Mouse (Mus musculus): ENCODE results near the gene Aire.
A peak's percentile ranks its signal among the peaks of the same experiment; 100 is the strongest.

Aire gene

DNA sequence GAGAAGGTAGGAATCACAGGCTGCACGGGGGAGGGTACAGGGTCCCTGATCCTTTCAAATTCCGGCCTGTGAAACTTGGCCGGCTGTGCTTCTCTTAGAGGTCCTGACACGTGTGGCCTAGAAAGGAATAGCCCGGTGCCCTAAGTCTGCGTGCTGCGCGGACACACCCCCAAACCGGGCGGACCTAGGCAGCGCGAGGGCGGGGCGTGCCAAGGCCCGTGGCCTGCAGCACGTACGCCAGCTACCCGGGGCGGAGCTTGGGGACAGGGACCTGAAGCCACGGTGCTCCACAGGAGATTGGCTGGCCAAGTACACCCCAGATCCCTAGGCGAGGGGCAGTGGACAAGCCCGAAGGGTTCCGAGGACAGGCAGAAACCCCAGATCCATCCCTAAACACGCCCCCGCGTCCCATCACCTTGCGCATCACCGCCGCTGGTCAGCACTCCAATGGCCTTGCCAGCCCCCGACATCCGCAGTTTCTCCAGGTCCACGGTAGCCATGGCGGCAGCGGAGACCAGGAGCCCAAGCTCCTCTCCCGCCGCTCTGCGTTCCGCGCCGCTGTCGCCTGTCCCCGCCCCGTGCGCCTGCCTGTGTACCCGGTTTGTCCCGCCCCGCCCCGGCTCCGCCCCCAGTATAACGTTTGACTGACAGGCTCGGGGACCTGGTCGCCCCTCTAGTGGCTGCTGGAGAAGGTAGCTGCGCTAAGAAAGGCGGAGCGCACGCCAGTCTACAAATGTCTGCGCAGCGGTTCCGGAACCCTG, 34.0 kb downstream of the Aire start:
- DNase-seq (ENCODE audit: low read depth, low spot score), result peak; percentile 84

- no peak for DNase-seq (ENCODE audit: low read depth, low spot score)
Observed at GRCm38 (mm10) chr10:78008169-78008568, 35.2 kb downstream of the Aire start.

DNA sequence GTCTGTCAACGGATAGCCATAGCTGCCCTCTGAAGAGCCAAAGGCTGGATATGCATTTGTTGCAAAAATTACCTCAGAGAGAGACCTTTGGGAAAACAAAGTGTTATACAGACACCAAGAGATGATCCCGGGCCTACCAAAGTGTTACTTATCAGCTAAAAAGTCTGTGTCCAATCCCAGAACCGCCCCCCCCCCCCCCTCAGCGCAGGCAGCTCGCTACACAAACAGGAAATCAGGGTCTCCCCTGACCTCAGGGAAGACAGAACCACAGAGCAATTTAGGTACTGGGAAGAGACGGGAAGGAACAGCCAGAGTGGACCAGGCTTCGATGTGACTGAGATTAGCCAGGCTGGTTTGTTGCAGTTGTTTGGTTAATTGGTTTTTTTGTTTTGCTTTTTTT, 36.2 kb downstream of the Aire start:
- no peak for DNase-seq (ENCODE audit: low read depth, low spot score)

DNA sequence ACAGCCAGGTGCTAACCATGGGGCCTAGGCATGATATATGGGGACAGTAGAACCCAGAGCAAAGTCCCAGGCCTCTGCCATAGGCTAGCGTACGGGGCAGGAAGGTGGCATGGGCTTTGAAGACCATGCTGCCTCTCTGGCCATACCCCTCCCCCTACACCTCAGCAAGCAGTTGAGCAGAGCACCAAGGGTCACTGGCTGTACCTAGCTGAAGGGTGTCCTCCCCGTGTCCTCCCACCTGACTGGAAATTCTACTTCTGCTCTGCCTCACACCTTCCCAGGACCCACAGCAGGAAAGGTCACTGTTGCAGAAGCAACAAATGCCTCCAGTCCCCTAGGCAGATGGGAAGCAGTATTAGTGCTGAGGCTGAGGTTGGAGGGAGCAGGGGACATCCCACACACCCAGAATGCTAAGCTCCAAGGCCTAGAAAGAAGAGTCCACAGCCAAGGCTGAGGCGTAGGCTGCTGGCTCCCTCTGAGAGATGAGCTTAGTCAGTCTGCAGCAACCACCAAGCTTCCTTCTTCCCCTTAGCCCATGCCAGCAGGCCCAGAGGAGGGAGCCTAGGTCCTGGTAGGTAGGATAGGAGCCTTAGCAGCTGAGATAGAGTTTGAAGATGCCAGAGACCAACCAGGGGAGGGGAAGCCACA, 37.5 kb downstream of the Aire start:
- no peak for DNase-seq (ENCODE audit: low read depth, low spot score)

- DNase-seq (ENCODE audit: low read depth, low spot score), result no peak
Observed at GRCm38 (mm10) chr10:78004479-78005100, 38.8 kb downstream of the Aire start.

DNA sequence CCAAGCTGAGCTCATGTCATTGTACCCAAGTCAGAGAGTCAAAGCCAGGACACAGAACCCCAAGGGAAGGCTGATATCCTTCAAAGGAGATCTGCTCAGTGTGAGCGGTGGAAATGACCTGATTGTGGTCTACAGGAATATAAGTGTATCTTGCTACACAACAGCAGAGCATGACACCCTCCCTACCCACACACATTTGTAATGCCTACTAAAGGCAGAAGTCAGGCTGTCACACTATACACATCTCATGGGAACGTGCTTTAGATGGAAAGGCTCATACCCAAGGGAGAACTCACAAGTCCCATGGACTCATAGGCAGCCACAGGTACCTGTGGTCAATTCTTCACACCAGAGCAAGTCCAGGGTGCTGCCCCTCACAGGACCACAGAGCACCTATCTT, 41.1 kb downstream of the Aire start:
- no peak for DNase-seq (ENCODE audit: low read depth, low spot score)

DNA sequence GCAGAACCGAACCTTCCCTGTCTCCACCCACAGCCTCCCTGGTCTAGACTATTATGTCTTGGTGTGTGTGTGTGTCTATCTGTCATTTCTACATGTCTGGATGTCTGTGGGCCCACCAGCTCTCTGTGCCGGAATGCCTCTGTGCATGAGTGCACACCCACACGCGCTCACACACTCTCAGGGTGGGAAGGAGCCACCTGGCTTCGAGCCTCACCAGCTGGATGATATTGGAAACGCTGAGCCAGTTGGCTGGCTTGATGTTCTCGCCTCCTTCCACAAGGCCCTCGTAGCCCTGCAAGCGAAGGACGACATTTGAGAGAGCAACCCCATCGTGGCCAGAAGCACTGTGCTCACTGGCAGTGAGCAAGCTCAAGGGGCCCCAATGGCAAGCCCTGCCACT, 41.6 kb downstream of the Aire start:
- peak; percentile 42 for DNase-seq (ENCODE audit: low read depth, low spot score)

DNA sequence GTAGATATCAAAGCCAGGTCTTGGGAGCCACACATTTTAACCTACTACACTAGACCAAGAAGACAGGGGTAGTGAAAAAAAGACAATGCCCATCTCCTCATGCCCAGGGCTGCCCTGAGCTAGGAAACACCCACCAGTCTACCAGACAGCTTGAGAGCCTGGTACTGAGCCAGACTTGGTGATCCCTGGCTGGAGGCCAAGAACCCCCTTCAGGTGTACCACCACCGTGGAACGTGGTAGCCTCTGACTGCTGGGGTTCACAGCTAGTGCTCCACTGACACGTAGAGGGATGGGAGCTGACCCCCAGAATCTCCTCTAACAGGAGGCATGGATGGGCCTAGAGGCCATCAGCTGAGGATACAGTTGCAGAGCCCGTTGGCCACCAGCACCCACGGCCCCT, 43.2 kb downstream of the Aire start:
- no peak for DNase-seq (ENCODE audit: low read depth, low spot score)

DNA sequence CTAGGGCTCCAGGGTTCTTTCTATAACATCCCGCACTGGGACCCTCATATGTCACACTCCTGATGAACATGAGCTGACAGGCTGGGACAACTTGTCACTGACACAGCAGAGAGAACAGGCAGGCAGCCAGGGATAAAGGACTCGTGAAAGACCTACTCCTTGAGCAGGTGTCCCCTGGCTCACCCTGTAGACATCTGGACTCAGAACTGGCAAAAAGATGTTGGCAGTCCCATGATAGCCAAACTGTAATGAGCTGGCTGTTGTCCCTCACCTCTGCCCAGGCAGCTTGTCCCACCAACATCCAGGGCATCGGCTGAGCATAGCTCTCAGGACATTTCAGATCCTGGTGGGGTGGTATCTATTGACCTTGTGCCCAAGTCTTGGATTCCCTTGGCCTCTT, 47.8 kb downstream of the Aire start:
- no peak for DNase-seq (ENCODE audit: low read depth, low spot score)

- no peak for DNase-seq (ENCODE audit: low read depth, low spot score)
Observed at GRCm38 (mm10) chr10:77985775-77986174, 57.6 kb downstream of the Aire start.

DNA sequence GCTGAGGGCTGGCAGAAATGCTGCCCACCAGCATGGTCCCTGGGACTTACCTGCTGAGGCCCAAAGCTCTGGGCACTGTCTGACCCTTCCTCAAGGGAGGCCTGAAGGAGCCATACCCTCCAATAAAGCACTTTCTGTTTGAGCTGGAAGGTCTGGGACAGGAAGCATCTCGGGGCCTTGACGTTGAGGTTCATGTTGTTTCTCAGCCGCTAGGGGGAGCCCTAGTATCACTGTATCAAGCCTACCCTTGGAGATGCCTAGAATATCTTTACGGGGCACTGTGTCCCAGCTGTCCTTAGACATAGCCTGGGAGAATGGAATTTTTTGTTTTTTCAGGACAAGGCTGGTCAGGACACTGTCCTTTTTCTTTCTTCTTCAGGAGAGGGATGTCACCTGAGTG, 58.8 kb downstream of the Aire start:
- DNase-seq (ENCODE audit: low read depth, low spot score), result peak; percentile 79
